Mouse (Mus musculus): ENCODE results near the gene Rtn4. TPM values are rescaled to one million over a fixed set of nuclear protein-coding genes. Genes with fewer than 3 reads are reported as not detected.

The Rtn4 gene
- polyA plus RNA-seq, 1 experiment = 128 TPM

GRCm38 (mm10) chr11:29744760-29745430, 52.1 kb downstream of the Rtn4 start:
- H3K4me1 ChIP-seq (ENCODE audit: control insufficient read depth, insufficient read depth, low read length) = no peaks in the 10 kb centered on the region
- 86% methylated on average over 5 of the region's 5 CpGs for WGBS

DNA sequence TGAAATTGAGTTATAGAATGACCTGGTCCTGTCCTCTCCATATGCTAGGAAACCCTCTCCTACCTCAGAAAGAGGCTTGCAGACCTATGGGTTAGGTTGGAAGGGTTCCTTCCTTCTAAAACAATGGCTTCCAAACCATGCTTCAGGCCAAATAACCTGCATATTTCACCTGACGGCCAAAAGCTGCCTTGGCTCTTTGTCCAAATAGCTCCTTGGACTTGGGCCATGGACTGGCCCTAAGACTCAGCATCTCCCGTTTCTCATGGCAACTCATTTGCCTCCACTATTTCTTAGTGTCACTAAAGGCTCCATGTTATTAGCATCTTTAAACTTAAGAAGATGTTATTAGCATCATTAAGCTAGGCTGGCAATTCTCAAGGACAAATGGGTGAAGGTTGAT, 52.8 kb downstream of the Rtn4 start:
- Histone ChIP-seq H3K27ac (ENCODE audit: control insufficient read depth, insufficient read depth, low read depth, low read length, poor library complexity) (no peak overlapping the region), H3K4me1 (ENCODE audit: control insufficient read depth, insufficient read depth, low read length) (no peaks in the 10 kb centered on the region), H3K4me3 (replicated peaks; ENCODE audit: control insufficient read depth, low read depth, low read length) (no peak overlapping the region)
- TF ChIP-seq POLR2A (IDR thresholded peaks at IDR 0.05; ENCODE audit: borderline replicate concordance, control insufficient read depth, low read depth, low read length) (no peak), CTCF (IDR thresholded peaks at IDR 0.05; ENCODE audit: control insufficient read depth, insufficient read depth, low read length) (no peak)
- WGBS = 83% methylated on average over 2 of the region's 2 CpGs

More at GRCm38 (mm10) chr11:29744760-29745430, 52.1 kb downstream of the Rtn4 start:
- TF ChIP-seq CTCF (IDR thresholded peaks at IDR 0.05; ENCODE audit: control insufficient read depth, insufficient read depth, low read length) (no peak), POLR2A (IDR thresholded peaks at IDR 0.05; ENCODE audit: borderline replicate concordance, control insufficient read depth, low read depth, low read length) (no peak)
- Histone ChIP-seq H3K27ac (ENCODE audit: control insufficient read depth, insufficient read depth, low read depth, low read length, poor library complexity) (no peak overlapping the region), H3K4me3 (replicated peaks; ENCODE audit: control insufficient read depth, low read depth, low read length) (no peak overlapping the region)

DNA sequence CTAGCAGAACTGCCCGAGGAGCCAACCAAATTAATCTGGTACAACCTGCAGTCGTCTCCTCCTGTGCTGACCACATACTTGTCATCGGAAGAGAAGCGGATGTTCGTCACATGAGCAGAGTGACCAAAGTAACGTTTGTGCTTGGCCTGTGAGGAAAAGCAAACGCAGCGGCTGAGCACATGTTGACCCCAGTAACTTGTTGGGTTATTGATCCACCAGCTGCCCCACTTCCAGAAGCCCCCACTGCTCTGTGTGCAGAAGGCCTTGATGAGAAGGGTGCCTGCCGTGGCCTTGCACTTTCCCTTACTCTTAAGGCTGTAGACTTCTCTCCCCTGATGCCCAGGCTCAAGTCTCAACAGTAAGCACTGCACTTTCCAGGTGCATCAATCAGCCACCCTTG, 53.5 kb downstream of the Rtn4 start:
- 88% methylated on average over 9 of the region's 9 CpGs for WGBS
- H3K27ac ChIP-seq (ENCODE audit: control insufficient read depth, insufficient read depth, low read depth, low read length, poor library complexity) = no peak overlapping the region
- H3K4me1 ChIP-seq (ENCODE audit: control insufficient read depth, insufficient read depth, low read length) = no peaks in the 10 kb centered on the region
- no peak overlapping the region for H3K4me3 ChIP-seq (replicated peaks; ENCODE audit: control insufficient read depth, low read depth, low read length)
- TF ChIP-seq CTCF (IDR thresholded peaks at IDR 0.05; ENCODE audit: control insufficient read depth, insufficient read depth, low read length) (no peak), POLR2A (IDR thresholded peaks at IDR 0.05; ENCODE audit: borderline replicate concordance, control insufficient read depth, low read depth, low read length) (no peak)

GRCm38 (mm10) chr11:29747365-29747764, 54.6 kb downstream of the Rtn4 start:
- TF ChIP-seq CTCF (IDR thresholded peaks at IDR 0.05; ENCODE audit: control insufficient read depth, insufficient read depth, low read length) (no peak), POLR2A (IDR thresholded peaks at IDR 0.05; ENCODE audit: borderline replicate concordance, control insufficient read depth, low read depth, low read length) (no peak)
- Histone ChIP-seq H3K4me3 (replicated peaks; ENCODE audit: control insufficient read depth, low read depth, low read length) (no peak overlapping the region), H3K4me1 (ENCODE audit: control insufficient read depth, insufficient read depth, low read length) (no peaks in the 10 kb centered on the region), H3K27ac (ENCODE audit: control insufficient read depth, insufficient read depth, low read depth, low read length, poor library complexity) (no peak overlapping the region)
- 84% methylated on average over 3 of the region's 3 CpGs for WGBS

GRCm38 (mm10) chr11:29747881-29748280, 55.1 kb downstream of the Rtn4 start:
- no peak for TF ChIP-seq POLR2A (IDR thresholded peaks at IDR 0.05; ENCODE audit: borderline replicate concordance, control insufficient read depth, low read depth, low read length)
- no peak for TF ChIP-seq CTCF (IDR thresholded peaks at IDR 0.05; ENCODE audit: control insufficient read depth, insufficient read depth, low read length)
- Histone ChIP-seq H3K4me3 (replicated peaks; ENCODE audit: control insufficient read depth, low read depth, low read length) (no peak overlapping the region), H3K27ac (ENCODE audit: control insufficient read depth, insufficient read depth, low read depth, low read length, poor library complexity) (no peak overlapping the region), H3K4me1 (ENCODE audit: control insufficient read depth, insufficient read depth, low read length) (no peaks in the 10 kb centered on the region)
- 87% methylated on average over 1 of the region's 1 CpGs for WGBS

GRCm38 (mm10) chr11:29748750-29749467, 56.2 kb downstream of the Rtn4 start:
- no peak overlapping the region for H3K27ac ChIP-seq (ENCODE audit: control insufficient read depth, insufficient read depth, low read depth, low read length, poor library complexity)
- TF ChIP-seq POLR2A (IDR thresholded peaks at IDR 0.05; ENCODE audit: borderline replicate concordance, control insufficient read depth, low read depth, low read length) (no peak), CTCF (IDR thresholded peaks at IDR 0.05; ENCODE audit: control insufficient read depth, insufficient read depth, low read length) (no peak)
- WGBS = 90% methylated on average over 8 of the region's 8 CpGs

GRCm38 (mm10) chr11:29749468-29749829, 56.7 kb downstream of the Rtn4 start:
- WGBS = 86% methylated on average over 1 of the region's 1 CpGs
- Histone ChIP-seq H3K4me3 (replicated peaks; ENCODE audit: control insufficient read depth, low read depth, low read length) (no peak overlapping the region), H3K4me1 (ENCODE audit: control insufficient read depth, insufficient read depth, low read length) (no peaks in the 10 kb centered on the region), H3K27ac (ENCODE audit: control insufficient read depth, insufficient read depth, low read depth, low read length, poor library complexity) (no peak overlapping the region)
- no peak for TF ChIP-seq CTCF (IDR thresholded peaks at IDR 0.05; ENCODE audit: control insufficient read depth, insufficient read depth, low read length)
- no peak for TF ChIP-seq POLR2A (IDR thresholded peaks at IDR 0.05; ENCODE audit: borderline replicate concordance, control insufficient read depth, low read depth, low read length)

More at GRCm38 (mm10) chr11:29748750-29749467, 56.2 kb downstream of the Rtn4 start:
- no peaks in the 10 kb centered on the region for H3K4me1 ChIP-seq (ENCODE audit: control insufficient read depth, insufficient read depth, low read length)
- H3K4me3 ChIP-seq (replicated peaks; ENCODE audit: control insufficient read depth, low read depth, low read length) = no peak overlapping the region

DNA sequence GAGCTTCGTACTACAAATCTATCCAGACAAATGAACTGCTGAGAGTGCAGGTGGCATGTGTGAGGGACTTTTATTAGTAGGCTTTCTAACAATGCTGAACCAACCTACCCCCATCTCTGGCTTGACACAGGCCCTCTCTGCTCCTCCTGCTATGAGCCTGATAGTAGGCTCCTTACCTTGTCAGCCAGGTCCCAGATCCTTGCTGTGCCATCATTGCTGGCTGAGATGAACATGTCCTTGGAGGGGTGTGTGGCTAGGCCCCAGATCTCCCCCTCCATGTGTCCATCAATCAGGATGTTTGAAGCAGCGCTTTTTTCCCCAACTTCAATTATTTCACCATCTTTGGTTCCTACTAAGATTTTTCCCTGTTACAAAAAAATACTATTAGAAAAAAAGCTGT, 58.3 kb downstream of the Rtn4 start:
- Histone ChIP-seq H3K4me3 (replicated peaks; ENCODE audit: control insufficient read depth, low read depth, low read length) (no peak overlapping the region), H3K4me1 (ENCODE audit: control insufficient read depth, insufficient read depth, low read length) (no peaks in the 10 kb centered on the region), H3K27ac (ENCODE audit: control insufficient read depth, insufficient read depth, low read depth, low read length, poor library complexity) (no peak overlapping the region)
- TF ChIP-seq CTCF (IDR thresholded peaks at IDR 0.05; ENCODE audit: control insufficient read depth, insufficient read depth, low read length) (no peak), POLR2A (IDR thresholded peaks at IDR 0.05; ENCODE audit: borderline replicate concordance, control insufficient read depth, low read depth, low read length) (no peak)
- WGBS = 89% methylated on average over 2 of the region's 2 CpGs
